Mouse (Mus musculus) embryonic fibroblast, embryonic 13.5 days (primary cell): ENCODE measurements at regions not wholly inside any gene's neighbourhood (a gene's known extent, or its start where the extent isn't known, plus 50 kb on each side); places are given as distances from the start of the nearest gene placed in this dataset.

Experiments used
- CTCF ChIP-seq: IDR thresholded peaks from 2 replicates; pipeline ENCODE4 v1.5.1; 2011; ENCODE audit warnings: mild to moderate bottlenecking, control low read depth, low read length, moderate library complexity, borderline replicate concordance; ENCODE audit not compliant: insufficient read depth
- POLR2A ChIP-seq: IDR thresholded peaks from 2 replicates; pipeline ENCODE4 v1.6.1; 2011; ENCODE audit warnings: low read depth, mild to moderate bottlenecking, control low read depth, low read length, moderate library complexity

DNA sequence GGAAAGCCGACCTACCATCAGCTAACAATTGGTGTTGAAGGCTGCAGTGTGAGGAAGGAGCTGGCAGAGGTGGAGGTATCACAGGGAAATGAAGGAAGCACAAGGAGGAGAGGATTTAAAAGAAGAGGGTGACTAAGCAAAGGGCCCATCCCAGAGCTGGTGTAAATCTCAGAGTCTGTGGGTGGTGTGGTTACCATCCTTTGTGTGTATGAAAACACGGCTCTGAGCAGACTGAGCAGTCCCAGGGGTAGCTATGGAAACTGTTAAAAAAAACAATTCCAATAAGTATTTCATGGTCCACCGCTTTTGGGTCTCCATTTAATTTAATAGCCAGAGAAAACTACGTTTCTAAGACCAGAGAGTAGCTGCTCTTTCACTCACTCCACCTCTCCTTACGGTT is 123.3 kb downstream of the Gm11077 start:
- TF ChIP-seq POLR2A (no peak), CTCF (no peak)
